Mouse (Mus musculus) liver, adult (tissue): ENCODE measurements at regions not wholly inside any gene's neighbourhood (a gene's known extent, or its start where the extent isn't known, plus 50 kb on each side); places are given as distances from the start of the nearest gene placed in this dataset.

Source experiments
- GATA4 ChIP-seq: IDR thresholded peaks from 2 replicates; pipeline ENCODE4 v1.6.1; 2014; ENCODE audit warnings: mild to moderate bottlenecking, low read length; ENCODE audit not compliant: insufficient replicate concordance

DNA sequence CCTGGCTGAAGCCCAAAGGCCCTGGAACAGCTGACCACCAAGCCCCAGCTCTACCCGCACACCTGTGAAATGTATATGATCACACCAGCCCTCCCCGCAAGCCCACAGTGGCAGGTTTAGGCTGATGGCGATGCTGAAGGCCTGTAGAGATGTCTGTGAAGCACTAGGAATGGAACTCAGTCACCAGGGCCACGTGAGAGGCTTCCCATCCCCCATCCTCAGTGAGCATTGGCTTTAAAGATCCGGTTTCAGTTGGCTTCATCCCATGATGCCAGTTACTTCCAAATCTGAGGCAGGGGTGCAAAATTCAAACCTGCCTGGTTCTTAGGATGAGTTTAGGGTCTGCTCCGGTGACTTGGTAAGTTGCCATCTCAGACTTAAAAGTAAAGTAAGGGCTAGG is 91.9 kb downstream of the Rpl14 start:
- TF ChIP-seq GATA4: no peak

DNA sequence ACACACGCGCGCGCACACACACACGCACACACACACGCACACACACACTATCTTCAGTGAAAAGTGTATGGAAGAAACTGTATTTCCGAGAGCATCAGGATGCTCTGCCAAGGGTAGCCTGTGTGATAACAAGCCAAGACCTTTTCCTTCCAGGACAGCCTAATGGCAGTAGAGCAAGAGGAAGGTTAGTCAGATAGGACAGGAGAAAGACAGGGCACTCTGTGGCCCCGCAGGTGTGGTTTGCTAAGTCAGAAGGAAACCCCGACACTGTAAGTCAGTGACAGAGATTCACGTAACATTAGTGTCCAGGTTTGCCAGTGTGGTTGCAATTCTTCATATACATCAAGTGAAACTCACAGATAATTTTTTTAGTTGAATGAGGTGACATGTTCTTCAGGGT is 92.8 kb downstream of the Rpl14 start:
- TF ChIP-seq GATA4: no peak

DNA sequence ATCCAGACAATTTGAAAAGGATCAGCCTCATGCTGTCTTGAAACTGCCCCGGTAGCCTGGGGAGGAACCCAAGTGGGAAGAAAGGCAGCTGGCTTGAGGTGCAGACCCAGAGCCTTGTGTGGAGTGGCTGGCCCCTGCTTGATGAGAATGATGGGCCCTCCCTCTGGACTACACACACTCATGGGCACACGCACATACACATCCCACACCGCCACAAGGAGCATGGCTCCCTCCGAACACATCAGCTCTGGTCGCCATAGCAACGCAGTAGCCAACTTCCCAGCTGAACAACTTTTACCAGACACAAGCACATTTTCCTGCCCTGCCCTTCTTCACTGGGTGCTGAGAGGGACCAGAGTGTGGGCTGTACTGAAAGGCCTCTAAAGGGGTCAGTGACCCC is 101.2 kb downstream of the Rpl14 start:
- TF ChIP-seq GATA4: no peak

DNA sequence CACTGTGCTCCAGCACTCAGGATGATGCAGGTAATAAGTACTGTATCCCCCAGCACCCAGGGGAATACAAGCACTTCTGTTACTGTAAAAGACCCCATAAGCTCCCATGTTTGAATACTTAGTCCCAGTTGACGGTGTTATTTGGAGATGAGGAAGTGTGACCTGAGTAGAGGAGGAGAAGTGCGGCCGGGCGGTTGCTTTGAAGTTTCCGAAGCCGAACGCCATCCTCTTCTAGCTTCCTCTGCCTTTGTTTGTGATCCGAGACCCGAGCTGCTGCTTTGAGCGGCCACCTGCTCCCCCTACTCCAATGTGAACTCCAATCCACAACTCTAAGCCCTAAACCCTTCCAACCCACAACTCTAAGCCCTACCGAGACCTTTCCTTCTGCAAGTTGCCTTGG is 103.6 kb downstream of the Rpl14 start:
- TF ChIP-seq GATA4: no peak

DNA sequence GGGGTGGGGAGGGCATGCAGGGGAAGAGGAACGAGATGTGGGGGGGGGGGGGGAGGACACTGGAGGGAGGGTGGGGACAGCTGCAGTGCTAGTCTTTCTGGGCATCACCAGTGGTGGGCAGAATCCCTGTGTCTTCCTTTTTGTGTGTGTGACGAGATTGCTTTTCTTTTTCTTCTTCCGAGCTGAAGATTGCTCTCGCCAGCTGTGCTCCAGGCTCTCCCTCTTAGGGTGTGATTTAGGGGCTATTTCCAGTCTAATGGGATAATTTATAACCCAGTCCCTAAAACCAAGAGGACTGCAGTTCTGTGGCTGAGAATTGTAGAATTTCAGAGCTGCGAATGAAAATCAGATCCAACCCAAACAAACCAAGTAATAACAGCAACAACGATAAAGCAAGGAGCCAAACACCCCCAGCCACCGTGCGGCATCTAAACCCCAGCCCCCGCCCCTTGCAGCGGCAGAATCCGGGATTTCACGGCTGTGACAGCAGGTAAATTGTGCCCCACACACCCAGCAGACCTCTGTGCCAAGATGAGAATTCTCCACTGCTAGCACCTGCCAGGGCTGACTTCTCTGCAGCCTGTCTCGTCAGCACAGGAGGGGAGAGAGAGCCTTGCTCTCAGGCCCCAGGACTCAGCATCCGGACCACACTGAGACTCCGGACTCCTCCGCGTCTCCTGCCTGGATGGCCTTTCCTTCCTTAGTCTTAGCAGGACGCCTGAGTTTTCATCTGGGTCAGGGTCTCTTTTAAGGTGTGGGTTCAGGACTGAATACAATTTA is 104.3 kb downstream of the Rpl14 start:
- no peak for TF ChIP-seq GATA4

DNA sequence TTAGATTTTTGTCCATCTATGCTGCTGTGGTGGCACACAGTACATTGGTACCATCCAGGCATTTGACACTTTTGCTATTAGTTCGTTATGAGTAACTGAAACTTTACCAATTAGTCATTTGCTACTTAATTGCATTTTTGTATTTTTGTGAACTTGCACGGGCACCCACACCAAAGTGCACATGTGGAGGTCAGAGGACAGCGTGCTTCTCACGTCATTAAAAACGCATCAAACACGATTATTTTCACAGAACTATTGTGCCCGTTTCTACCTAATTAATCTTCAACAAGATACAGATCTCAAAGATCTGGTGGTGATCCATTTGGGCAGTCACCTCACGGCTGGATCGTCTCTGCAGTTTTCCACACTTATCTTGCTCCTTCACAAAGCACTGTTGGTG is 105.1 kb downstream of the Rpl14 start:
- TF ChIP-seq GATA4: no peak

DNA sequence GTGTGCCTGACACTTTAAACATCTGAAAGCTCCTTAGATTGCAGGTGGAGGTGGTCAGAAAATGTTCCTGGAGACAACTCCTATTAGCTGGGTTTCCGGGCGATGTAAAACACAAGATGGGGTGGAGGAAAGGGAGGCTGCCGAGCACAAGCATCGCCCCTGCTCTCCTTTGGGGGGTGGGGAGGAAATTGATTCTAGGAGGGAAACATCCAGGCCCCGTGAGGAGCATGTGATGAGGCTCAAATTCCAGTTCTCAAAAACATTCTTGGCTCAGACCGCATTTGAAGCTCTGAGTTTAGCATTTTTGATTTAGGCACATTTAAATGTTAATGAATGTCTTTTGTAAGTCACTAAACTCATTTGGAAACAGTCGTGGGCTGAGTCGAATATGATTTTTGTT is 105.5 kb downstream of the Rpl14 start:
- TF ChIP-seq GATA4: no peak

DNA sequence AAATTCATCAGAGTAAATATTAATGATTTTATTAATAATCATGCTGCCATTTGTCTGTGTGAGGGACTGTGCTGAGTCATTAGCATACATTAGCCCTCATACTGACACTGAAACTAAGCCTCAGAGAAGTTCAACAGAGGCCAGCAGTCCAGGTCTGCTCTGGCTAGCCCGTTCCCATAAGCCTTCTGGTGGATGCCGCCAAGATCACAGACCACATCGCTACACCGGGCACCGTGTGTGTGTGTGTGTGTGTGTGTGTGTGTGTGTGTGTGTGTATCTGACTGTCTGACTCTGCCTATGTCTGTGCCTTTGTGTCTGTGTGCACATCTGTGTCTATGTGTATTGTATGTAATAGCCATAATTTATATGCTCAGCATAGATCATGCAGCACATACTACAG is 106.0 kb downstream of the Rpl14 start:
- no peak for TF ChIP-seq GATA4

DNA sequence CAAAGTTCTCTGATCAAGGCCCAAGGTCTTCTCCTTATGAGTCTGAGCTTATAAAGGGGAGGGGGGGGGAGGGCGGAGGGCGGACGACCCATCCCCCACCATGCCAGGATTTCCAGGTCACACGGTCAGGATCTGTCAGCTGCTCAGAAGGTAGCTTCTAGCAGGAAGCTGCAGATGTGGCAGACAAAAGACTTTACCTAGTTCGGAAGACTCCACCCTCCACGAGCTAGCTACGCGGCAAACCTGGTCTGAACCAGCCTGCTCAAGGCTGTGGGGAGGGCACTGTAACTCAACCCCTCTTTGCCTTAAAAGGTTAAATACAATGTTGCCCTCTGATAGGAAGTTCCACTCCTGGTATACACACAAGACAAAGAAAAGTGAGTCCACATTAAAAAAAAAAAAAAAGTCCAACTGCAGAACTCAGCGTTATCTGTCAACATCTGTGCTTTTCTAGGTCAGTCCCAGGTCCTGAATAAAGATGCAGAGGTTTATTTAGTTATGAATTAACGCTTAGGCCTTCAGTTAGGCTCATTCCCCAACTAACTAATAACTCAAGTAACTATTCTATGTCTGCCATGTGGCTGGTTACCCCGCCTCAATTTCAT is 108.7 kb downstream of the Rpl14 start:
- no peak for TF ChIP-seq GATA4

DNA sequence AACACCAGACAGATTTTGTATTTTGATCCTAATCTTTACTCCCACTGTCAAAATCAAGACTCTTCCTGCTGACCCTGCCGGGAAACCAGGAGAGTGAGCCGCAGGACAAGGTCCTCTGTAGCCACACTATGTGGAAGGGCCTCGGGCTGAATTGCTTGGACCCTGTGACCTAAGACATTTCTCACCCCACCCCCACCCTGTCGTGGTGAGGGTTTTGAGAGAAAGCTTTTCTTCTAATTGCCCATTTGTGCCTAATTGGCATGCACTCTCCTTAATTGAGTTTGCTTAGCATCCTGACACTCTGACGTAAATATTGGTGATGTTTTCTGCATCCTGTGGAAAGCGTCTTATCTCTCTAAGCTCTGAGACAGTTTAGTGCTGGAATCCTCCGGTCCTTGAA is 110.2 kb downstream of the Rpl14 start:
- TF ChIP-seq GATA4: no peak

DNA sequence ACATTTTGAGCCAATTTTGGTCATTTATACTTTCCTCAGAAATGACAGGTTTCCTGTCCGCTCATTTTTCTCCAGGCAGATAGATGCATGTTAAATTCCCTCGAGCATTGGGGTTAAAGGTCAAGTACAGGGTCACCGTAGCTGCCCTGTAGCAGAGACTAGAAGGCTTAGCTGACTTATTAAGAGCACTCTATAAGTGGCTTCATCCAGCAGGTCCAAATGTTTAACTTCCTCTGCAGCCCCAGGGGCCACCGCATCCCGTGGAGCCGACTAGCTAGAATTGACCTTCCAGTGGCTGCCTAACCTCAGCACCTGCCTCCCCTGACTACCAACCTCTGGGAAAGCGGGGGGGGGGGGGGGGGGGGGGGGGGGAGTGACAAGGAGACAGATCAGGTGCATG is 114.7 kb downstream of the Rpl14 start:
- no peak for TF ChIP-seq GATA4

DNA sequence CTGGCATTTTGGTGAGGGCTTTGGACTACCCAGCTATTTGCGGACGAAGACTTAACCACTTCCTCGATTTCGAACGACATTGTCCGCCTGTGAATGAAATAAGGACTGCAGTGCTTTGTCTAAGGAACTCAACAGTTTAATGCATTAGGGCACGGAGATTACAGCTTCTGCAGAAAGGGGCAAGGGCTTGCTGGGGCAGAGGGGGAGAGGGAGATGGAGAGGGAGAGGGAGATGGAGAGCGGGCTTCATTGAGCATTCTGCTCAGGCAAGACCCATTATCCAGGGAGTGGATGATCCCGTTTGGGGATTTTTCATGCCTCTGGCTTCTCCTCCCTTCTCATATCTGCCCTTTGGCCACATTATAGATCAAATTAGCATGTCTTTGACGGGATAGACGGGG is 117.8 kb downstream of the Rpl14 start:
- TF ChIP-seq GATA4: no peak

DNA sequence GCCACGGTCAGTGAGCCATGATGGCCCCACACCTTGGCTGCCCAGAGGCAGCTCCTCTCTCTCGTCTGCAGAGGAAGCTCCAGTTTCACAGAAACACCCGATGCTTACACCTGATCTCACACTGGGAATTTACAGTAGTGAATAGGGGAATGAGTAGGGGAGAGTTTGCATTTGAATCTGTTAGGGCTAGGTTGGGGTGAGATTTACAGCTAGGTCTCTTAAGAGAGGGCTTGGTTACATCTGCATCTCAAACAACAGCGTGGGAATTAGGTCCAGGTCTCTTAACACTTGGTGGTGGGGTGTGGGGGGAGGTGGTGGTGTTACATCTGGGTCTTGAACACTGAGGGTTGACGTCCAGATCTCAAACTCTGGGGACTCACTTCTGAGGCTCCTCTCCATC is 119.3 kb downstream of the Rpl14 start:
- TF ChIP-seq GATA4: no peak

DNA sequence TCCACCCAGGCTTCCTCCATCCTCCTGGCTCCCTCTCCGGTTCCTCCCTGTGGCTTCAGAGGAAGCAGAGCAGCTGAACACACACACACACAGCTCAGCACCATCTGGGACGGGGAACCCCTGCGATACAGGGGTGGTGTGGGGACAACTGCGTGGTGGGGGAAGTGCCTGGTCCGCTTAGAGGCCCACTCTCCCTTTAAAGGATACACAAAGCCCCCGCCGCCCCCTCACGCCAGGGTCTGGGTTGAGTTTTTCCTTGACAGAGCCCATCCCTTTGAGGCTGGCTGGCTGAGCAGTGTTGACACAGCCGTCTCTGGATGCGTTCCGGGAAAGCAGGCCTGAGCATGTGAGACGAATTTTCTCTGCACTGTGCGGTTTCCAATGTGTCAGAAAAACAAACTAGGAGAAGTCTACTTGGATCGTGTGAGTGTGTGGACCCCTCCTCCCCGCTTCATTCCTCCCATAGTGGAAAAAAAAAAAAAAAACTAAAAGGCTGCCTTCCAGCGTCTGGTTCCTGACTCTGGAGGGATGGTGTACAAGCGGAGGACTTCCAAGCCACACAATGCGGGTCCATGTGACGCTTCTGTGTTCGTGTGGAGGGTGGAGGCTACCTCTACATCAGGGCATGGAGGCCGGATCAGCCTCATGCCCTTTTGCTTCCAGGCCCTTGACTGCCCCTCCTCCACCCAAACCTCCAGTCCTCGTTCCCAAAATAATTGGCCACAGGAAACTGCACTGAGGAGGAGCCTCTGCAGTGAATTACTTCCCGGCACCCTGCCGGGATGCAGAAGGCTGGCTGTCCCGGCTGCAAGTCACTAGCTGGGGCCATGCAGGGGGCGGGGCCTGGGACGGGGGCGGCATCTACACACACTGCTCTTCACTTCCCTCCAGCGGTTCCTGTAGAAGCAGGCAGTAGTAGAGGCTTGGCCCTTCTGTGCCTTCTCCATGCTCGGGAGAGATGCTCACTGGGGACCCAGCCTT is 120.0 kb downstream of the Rpl14 start:
- TF ChIP-seq GATA4: peak; percentile 43; the same call in 1 of the 2 replicates

DNA sequence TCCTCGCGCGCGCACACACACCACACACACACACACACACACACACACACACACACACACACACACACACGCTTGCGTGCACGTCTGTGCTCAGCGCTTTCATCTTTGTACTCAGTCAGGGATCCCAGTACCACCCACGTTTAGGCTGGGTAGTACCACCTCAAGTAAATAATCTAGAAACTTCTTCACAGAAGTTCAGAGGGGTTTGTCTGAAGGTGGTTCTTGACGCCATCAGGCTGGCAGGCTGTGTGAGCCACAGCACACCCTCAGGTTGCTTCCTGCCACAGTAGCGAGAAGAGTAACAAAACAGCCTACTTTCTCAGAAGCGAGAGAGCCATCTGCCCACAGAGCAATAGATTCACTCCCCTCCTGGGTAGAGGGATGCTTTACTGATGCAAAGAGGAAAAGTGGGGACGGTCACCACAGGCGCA is 120.7 kb downstream of the Rpl14 start:
- TF ChIP-seq GATA4: no peak

DNA sequence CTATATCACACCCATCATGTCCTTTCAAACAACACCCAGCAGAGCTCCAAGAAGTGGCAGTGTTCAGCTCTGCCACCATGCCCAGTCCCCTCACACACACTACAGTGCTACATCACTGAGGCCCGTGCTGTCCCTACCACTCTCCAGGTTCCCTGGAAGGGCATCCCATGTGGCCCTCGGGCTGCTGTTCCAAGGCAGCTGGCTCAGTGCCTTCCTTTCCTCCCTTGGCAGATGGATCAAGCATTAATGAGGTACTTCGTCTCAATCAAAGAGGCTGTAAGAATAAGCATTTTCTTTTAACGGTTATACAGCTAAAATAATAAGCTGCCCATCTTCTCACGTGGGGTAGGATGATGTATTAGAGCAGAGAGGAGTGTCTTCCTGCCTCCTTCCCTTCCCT is 123.2 kb downstream of the Rpl14 start:
- TF ChIP-seq GATA4: no peak
